Mouse (Mus musculus): ENCODE data around the gene Agt.

DNA sequence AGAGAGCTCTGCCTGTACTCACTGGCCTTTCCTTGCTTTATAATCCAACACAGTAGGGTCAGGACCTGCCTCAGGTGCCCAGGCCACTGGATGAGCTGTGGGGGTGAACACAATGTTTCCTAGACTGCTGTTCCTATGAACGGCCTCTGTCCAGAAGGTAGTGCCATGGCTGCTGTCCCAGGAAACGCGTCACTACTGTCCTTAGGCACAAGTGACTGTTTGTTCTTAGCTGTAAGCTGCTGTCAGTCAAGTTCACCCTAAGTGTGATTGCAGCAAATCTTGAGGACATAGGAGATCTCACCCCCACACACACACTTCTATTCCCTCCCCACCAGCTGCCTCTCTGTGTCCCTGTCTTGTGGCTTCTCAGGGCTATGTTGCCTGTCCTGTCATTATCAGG lies 1.9 kb downstream of the Agt start:
- TF ChIP-seq CTCF (IDR thresholded peaks at IDR 0.05; ENCODE audit: control insufficient read depth, insufficient read depth, insufficient replicate concordance, low read depth, low read length), result no peak
- TF ChIP-seq POLR2A (IDR thresholded peaks at IDR 0.05; ENCODE audit: control insufficient read depth, low read depth, low read length), result no peak
